Mouse (Mus musculus) T-helper 17 cell (primary cell): Measurements from ENCODE around the gene Poglut1.

Source experiments
- in situ Hi-C, 2 experiments: fragments of 300-600 bp; cut with MboI, MseI; formaldehyde crosslinking; loops; 1 replicate in 1 of 2; 2 replicates in 1 of 2; pipeline ENCODE4 v1.15.1; 2025; ENCODE audit warnings: high pct_unique_total_duplicates in 2 of 2

The Poglut1 gene

DNA sequence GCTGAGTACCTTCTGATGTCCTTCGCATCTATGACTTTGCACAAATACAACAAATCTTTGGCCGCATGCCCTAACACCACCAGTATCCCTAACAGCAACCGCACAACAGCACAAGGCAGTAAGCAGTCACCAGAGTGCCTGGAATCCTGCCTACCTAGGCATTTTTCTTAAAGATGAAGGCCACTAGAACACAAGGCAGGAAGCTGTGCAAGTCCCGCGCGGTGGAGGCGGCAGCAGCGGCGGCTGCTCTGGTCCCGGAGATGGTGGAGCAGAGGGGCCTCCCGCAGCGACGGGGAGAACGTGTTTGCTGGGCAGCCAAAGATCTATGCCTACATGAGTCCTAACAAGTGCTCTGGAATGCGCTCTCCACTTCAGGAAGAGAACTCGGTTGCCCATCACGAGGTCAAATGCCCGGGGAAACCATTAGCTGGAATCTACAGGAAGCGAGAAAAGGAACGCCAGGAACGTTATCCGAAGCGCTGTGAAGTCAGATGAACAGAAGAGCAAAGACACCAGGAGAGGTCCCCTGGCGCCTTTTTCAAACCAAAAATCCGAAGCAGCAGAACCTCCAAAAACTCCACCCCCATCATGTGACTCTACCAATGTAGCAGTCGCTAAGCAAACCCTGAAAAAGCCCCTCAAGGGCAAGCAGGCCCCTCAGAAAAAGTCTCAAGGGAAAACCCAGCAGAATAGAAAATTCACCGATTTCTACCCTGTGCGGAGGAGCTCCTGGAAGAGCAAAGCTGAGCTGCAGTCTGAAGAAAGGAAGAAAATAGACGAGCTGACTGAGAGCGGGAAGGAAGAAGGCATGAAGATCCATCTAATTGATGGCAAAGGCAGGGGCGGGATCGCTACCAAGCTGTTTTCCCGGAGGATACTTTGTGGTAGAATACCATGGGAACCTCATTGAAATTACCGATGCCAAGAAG is 73.5 kb downstream of the Poglut1 start:
- in situ Hi-C loops: no loop called here

- in situ Hi-C loops: no loop called here
These were observed 74.3 kb downstream of the Poglut1 start for GRCm38 (mm10) chr16:38475681-38476311.
